Mouse (Mus musculus): ENCODE data around the gene Hapln4. TPM values are rescaled to one million over a fixed set of nuclear protein-coding genes. Genes with fewer than 3 reads are reported as not detected.
"Not testable (repeated sequence)": the region's sequence is repeated elsewhere in the genome, so short reads cannot be mapped to it uniquely, and the experiment has no call there.

Gene Hapln4
- polyA plus RNA-seq (2016; fragmentation: Nextera tagmentation; extraction: Ambion mirVana) = 0.05 and 0.12 TPM in 2 replicates

GRCm38 (mm10) chr8:70083285-70083684 is at the start of gene Hapln4:
Gene Hapln4, plus strand, starts transcription at chr8:70083457.
- peak; percentile 70 for DNase-seq (ENCODE audit: extremely low spot score, low spot score)
- no peaks in the 10 kb centered on the region for H3K36me3 ChIP-seq (replicated peaks)
- H3K4me3 ChIP-seq = peak within 1 kb of the TSS; percentile 52
- no peak within 1 kb of the TSS for H3K27ac ChIP-seq
- H3K9me3 ChIP-seq = no peaks in the 10 kb centered on the region
- peaks cover 32% of the 10 kb centered on the region for H3K4me1 ChIP-seq
- WGBS = under 1% methylated on average over 26 of the region's 26 CpGs
- H3K27me3 ChIP-seq (ENCODE audit: poor library complexity, severe bottlenecking) = peaks cover 75% of the 10 kb centered on the region

DNA sequence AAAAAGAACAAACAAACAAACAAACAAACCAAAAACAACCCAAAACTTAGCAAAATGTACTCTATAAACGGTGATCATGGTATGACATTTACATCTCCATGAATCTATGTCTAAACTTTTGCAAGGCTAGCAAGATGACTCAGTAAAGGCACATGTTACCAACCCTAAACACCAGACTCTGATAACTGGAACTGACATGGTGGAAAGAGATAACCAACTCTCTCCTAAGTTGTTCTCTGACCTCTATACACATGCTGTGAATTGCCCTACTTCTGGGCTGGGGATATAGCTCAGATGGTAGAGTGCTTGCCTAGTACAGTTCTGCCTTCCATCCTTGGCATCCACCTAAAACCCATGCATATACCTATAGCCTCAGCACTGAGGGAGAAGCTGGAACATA is 45.3 kb upstream of the Hapln4 start:
- Histone ChIP-seq H3K27ac (no peak overlapping the region), H3K4me1 (peaks cover 24% of the 10 kb centered on the region), H3K4me3 (no peak overlapping the region), H3K27me3 (ENCODE audit: poor library complexity, severe bottlenecking) (no peaks in the 10 kb centered on the region), H3K36me3 (replicated peaks) (peaks cover 53% of the 10 kb centered on the region), H3K9me3 (no peaks in the 10 kb centered on the region)
- WGBS = 100% methylated on average over 1 of the region's 1 CpGs
- no peak for DNase-seq (ENCODE audit: extremely low spot score, low spot score)

DNA sequence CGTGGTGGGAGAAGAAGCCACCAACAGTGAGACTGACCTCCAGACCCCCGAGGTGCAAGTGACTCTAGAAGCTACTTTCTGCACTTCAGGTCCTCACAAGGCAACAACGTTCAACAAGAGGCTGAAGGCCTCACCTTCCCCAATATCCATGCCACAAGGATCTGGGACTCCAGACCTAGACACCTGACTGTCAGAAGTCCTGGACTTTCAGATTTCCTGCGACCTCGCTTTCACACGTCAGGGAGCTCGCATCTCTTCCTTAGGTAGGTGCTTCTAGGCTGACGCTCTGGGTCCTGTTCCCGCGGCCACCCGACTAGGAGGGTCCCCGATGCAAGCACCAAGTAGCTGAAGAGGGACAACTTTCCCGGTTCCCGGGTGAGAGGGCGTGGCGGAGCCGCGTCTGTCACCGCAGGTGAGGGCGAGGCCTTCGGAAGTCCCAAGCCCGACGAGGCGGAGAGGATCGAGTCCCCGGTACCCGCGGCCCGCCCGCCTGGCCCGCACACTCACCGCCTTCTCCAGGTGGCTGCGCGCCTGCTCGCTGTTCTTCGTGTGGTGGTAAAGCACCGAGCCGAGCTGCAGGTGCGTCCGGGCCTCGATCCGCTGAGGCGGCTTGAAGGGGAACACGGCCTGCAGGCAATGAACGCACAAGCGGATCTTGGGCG is 41.2 kb upstream of the Hapln4 start:
- Histone ChIP-seq H3K9me3 (no peaks in the 10 kb centered on the region), H3K4me1 (peaks cover 37% of the 10 kb centered on the region), H3K36me3 (replicated peaks) (peaks cover 24% of the 10 kb centered on the region), H3K4me3 (peak overlapping the region; percentile 100), H3K27ac (peak overlapping the region; percentile 94), H3K27me3 (ENCODE audit: poor library complexity, severe bottlenecking) (no peaks in the 10 kb centered on the region)
- WGBS = 2% methylated on average over 47 of the region's 47 CpGs
- DNase-seq (ENCODE audit: extremely low spot score, low spot score) = no peak

DNA sequence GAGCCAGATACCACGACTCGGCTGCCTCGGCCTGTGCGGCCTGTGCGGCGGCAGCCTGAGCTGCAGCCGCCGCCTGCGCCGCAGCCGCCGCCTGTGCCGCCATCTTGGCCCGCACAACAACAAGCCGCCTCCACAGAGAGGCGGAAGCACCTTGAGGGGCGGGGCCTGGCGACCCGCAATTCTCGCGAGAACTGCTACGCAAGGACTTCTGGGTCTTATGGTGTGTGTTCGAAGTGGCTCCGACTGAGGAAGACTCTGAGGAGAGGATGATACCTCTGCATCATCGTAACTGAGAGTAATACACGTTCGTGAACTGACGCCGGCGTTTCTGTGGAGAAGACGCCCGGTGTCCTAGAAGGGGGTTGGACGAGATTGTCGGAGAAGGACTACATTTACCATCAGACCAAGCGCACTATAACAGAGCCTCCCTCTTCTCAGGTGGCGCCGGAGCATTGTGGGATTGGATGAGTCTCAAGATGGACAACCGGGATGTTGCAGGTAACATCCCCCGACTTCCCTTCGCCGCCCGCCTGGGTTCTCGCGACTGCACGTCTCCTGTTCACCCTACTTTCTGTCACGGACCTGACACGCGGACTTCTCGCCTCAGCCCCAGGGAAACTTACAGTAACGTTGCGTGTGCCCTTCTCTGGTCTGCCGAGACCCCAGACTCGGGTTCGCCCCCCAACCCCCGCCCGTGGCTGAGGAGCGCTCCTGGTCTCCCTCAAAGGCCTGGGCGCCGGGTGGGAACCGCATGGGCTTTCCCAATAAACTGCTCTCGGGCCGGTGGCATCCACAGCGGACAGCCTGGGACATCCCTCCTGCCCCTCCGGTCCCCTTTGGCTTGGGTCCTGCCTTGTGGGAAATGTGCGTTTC is 40.4 kb upstream of the Hapln4 start, which contains the start of the genes Mau2 and Sugp1:
Gene Mau2 (minus strand): TSS at position 152 of the 873 bp plus-strand sequence.
Gene Sugp1 (plus strand): TSS at position 231 of the 873 bp plus-strand sequence.
- H3K36me3 ChIP-seq (replicated peaks) = peaks cover 17% of the 10 kb centered on the region
- no peaks in the 10 kb centered on the region for H3K9me3 ChIP-seq
- peak within 1 kb of the TSS; percentile 94 for H3K27ac ChIP-seq
- DNase-seq (ENCODE audit: extremely low spot score, low spot score) = peak; percentile 97
- peak within 1 kb of the TSS; percentile 100 for H3K4me3 ChIP-seq
- peaks cover 37% of the 10 kb centered on the region for H3K4me1 ChIP-seq
- under 1% methylated on average over 65 of the region's 65 CpGs for WGBS
- H3K27me3 ChIP-seq (ENCODE audit: poor library complexity, severe bottlenecking) = no peaks in the 10 kb centered on the region

DNA sequence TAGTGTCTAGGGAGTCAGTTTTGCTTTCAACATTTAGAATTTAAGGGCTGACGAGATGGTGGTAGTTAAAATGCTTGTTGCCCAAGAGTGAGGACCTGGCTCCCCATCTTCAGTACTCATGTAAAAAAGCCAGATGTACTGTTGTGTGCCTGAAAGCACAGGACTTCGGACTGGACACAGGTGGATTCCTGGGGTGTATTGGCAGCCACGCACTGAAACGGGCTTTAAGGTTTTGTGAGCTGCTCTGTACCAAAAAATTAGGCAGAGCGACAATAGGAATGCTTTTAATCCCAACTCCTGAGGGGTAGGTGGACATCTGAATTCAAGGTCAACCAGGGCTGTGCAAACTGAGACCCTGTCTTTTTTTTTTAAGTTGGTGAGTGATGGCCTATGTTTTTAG is 39.3 kb upstream of the Hapln4 start:
- Histone ChIP-seq H3K4me1 (peaks cover 37% of the 10 kb centered on the region), H3K36me3 (replicated peaks) (peaks cover 19% of the 10 kb centered on the region), H3K27me3 (ENCODE audit: poor library complexity, severe bottlenecking) (no peaks in the 10 kb centered on the region), H3K27ac (no peak overlapping the region), H3K9me3 (no peaks in the 10 kb centered on the region), H3K4me3 (peak overlapping the region; percentile 100)
- WGBS = 86% methylated on average over 5 of the region's 5 CpGs
- DNase-seq (ENCODE audit: extremely low spot score, low spot score) = no peak

- H3K27ac ChIP-seq = no peak overlapping the region
- H3K4me3 ChIP-seq = no peak overlapping the region
- no peaks in the 10 kb centered on the region for H3K27me3 ChIP-seq (ENCODE audit: poor library complexity, severe bottlenecking)
- no peaks in the 10 kb centered on the region for H3K4me1 ChIP-seq
- no peaks in the 10 kb centered on the region for H3K9me3 ChIP-seq
- no peak for DNase-seq (ENCODE audit: extremely low spot score, low spot score)
- peaks cover 66% of the 10 kb centered on the region for H3K36me3 ChIP-seq (replicated peaks)
Measured at GRCm38 (mm10) chr8:70049662-70050061, 33.6 kb upstream of the Hapln4 start.

DNA sequence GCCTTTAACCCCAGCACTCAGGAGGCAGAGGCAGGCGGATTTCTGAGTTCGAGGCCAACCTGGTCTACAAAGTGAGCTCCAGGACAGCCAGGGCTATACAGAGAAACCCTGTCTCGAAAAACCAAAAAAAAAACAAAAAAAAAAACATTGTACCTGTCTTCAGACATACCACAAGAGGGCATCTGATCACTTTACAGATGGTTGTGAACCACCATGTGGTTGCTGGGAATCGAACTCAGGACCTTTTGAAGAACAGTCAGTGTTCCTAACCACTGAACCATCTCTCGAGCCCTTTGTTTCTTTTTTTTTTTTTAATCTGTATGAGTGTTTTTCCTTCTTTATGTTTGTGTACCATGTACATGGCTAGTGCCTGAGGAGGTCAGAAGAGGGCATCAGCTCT is 32.8 kb upstream of the Hapln4 start:
- H3K36me3 ChIP-seq (replicated peaks) = peaks cover 74% of the 10 kb centered on the region
- not testable (repeated sequence) for H3K4me1 ChIP-seq; H3K27me3 ChIP-seq (ENCODE audit: poor library complexity, severe bottlenecking); H3K27ac ChIP-seq; H3K4me3 ChIP-seq; DNase-seq (ENCODE audit: extremely low spot score, low spot score); H3K9me3 ChIP-seq
- WGBS = 91% methylated on average over 5 of the region's 5 CpGs

GRCm38 (mm10) chr8:70057721-70058120 is 25.5 kb upstream of the Hapln4 start:
- Histone ChIP-seq H3K9me3 (no peaks in the 10 kb centered on the region), H3K4me1 (no peaks in the 10 kb centered on the region), H3K36me3 (replicated peaks) (peaks cover 99% of the 10 kb centered on the region), H3K4me3 (no peak overlapping the region), H3K27ac (no peak overlapping the region), H3K27me3 (ENCODE audit: poor library complexity, severe bottlenecking) (no peaks in the 10 kb centered on the region)
- DNase-seq (ENCODE audit: extremely low spot score, low spot score) = no peak
- WGBS = 71% methylated on average over 1 of the region's 1 CpGs

DNA sequence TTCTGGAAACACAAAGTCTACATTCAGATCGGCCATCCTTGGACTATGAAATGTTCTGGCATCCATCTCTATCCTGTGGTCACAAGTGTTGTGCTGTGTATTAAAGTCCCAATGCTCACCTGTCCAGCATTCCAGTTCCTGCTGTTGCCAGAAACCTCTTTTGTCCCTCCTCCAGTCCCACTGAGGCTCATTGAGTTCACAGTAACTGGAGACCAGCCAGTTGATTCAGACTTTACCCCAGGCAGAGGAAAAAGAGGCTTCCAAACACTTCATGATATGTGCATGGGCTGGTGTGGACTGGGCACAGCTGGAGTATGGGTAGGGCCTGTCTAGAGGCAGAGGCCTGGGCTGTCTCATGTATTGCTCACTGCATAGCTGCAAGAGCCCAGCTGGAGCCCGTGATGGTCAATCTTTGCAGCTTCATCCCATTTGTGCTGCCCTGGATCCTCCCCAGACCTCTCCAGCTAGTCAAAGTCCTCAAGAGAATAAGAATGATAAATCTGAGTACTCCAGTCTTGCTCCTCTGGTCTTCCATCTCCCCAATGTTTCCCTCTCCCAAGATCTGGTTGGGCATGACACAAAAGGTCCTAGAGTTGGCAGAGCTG is 11.3 kb upstream of the Hapln4 start:
- H3K4me3 ChIP-seq = peak overlapping the region; percentile 36; the same call in 1 of the 2 replicates
- H3K27me3 ChIP-seq (ENCODE audit: poor library complexity, severe bottlenecking) = peaks cover 13% of the 10 kb centered on the region; the same call in 1 of the 2 replicates
- H3K36me3 ChIP-seq (replicated peaks) = peaks cover 56% of the 10 kb centered on the region
- peaks cover 9% of the 10 kb centered on the region for H3K4me1 ChIP-seq
- no peak overlapping the region for H3K27ac ChIP-seq
- DNase-seq (ENCODE audit: extremely low spot score, low spot score) = no peak
- 89% methylated on average over 2 of the region's 2 CpGs for WGBS
- no peaks in the 10 kb centered on the region for H3K9me3 ChIP-seq

DNA sequence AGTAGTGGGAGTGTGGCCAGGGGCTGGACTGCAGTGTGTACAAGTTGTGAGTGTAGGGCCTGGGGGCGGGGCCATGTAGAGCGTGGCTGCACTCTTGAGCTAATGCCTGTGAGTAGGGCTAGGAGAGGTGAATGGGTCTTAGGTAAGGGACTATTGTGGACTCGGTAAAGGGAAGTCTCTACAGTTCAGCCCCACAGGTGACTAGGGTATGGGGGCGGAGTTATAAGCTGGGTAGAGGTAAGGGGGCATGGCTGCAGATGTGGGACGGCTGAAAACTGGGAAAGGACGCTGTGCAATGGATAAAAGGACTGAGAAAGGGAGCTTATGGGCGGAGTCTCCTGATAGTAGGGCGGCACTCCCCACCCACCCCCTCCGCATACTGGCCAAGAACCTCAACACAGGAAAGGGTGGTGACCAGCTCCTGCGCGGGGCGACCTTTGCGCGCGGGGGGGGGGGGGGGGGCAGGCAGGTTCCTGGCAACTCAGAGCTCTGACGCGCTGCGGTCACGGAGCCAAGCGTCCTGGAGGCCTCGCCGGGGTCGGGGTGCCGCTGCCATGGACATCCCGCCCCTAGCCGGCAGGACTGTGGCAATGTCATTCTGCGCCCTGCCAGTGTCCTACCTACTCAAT is 10.7 kb upstream of the Hapln4 start, which contains the start of gene Tm6sf2:
Gene Tm6sf2 (plus strand): TSS at position 484 of the 629 bp plus-strand sequence.
- H3K27me3 ChIP-seq (ENCODE audit: poor library complexity, severe bottlenecking) = peaks cover 13% of the 10 kb centered on the region; the same call in 1 of the 2 replicates
- H3K4me1 ChIP-seq = peaks cover 9% of the 10 kb centered on the region
- H3K4me3 ChIP-seq = peak within 1 kb of the TSS; percentile 36
- H3K36me3 ChIP-seq (replicated peaks) = peaks cover 49% of the 10 kb centered on the region
- no peaks in the 10 kb centered on the region for H3K9me3 ChIP-seq
- WGBS = 6% methylated on average over 27 of the region's 27 CpGs
- H3K27ac ChIP-seq = no peak within 1 kb of the TSS
- DNase-seq (ENCODE audit: extremely low spot score, low spot score) = no peak

DNA sequence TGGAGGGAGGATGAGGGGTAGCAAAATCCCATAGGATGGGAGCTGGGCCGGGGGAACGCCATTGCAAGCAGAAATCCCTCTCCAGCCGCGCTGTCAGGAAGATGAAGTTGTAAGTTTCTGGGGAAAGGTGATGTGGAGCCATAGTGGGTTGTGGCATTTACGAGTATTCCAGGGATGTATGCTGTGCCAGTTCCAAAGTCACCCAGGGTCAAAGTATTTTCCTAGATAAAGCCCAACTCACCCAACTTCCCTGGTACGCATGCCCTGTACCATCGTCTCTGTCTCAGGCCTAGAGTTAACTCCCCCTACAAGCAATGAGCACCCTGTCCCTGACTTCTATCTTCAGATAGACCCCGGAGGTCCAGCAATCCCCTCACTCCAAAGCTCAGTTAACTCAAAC is 10.1 kb upstream of the Hapln4 start:
- Histone ChIP-seq H3K4me1 (peaks cover 9% of the 10 kb centered on the region), H3K36me3 (replicated peaks) (peaks cover 44% of the 10 kb centered on the region), H3K27me3 (ENCODE audit: poor library complexity, severe bottlenecking) (peaks cover 13% of the 10 kb centered on the region; the same call in 1 of the 2 replicates), H3K9me3 (no peaks in the 10 kb centered on the region), H3K27ac (no peak overlapping the region), H3K4me3 (peak overlapping the region; percentile 36)
- 63% methylated on average over 8 of the region's 8 CpGs for WGBS
- no peak for DNase-seq (ENCODE audit: extremely low spot score, low spot score)

DNA sequence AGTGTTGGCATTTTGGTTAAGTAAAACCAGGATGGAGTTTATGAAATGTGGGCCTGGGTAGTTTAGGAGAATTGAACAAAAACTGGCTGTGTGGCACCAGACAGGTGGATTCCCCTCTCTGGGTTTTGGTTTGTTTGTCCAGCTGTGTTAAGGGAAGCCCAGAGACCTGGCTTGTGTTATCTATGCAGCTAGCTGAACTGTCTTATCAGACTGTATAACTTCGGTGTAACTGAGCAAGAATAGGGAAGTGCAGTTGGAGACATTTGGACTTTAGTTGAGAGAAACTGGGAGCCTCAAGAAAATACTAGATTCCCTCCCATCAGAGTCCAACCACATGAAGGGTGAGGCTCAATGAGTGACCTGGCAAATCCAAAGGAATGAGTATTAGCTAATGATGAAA is 9.6 kb upstream of the Hapln4 start:
- no peak overlapping the region for H3K4me3 ChIP-seq
- no peak for DNase-seq (ENCODE audit: extremely low spot score, low spot score)
- 93% methylated on average over 1 of the region's 1 CpGs for WGBS

More for the DNA sequence above, 9.6 kb upstream of the Hapln4 start:
- peaks cover 38% of the 10 kb centered on the region for H3K36me3 ChIP-seq (replicated peaks)
- no peaks in the 10 kb centered on the region for H3K9me3 ChIP-seq
- no peak overlapping the region for H3K27ac ChIP-seq
- peaks cover 9% of the 10 kb centered on the region for H3K4me1 ChIP-seq
- peaks cover 13% of the 10 kb centered on the region; the same call in 1 of the 2 replicates for H3K27me3 ChIP-seq (ENCODE audit: poor library complexity, severe bottlenecking)

All from forebrain, embryonic 10.5 days (tissue).